17 mouse cellular contexts compared by ENCODE assay signal in genomic region chr3:41092311-41092710, GRCm38 (mm10). TPM values are rescaled to one million over a fixed set of nuclear protein-coding genes. Genes with fewer than 3 reads are reported as not detected.
DNase-seq lines count a peak whose midpoint lies in the region; TF ChIP-seq lines count a peak whose summit lies in the region.
"Had no signal": no experiment of that assay in that cellular context is flagged by ENCODE, and none has a peak within 500 bp of the region (broad histone marks: within the 10 kb centered on the region; RNA-seq: fewer than 3 reads in every experiment).

No protein-coding gene starts in this region.

- no peak for TF ChIP-seq CTCF in liver, adult 2 months (IDR thresholded peaks at IDR 0.05; ENCODE audit: low read depth, low read length)

- no peak for TF ChIP-seq POLR2A in liver, adult 2 months (IDR thresholded peaks at IDR 0.05; ENCODE audit: extremely low read depth, insufficient read depth, low read length)

- peak; percentile 37 for DNase-seq in kidney, adult 11 months
- no peak for DNase-seq in kidney, postnatal 4 days
- peak; percentile 85 for DNase-seq in liver, adult 2 months (ENCODE audit: extremely low read depth, low read depth, low spot score)
- no peak for DNase-seq in liver
- peak; percentile 5 for DNase-seq in kidney, postnatal 14 days
- DNase-seq in left cerebral cortex, postnatal 10 days (ENCODE audit: extremely low spot score in 1 of 2, low spot score in 2 of 2) = no peak
- no peak for DNase-seq in embryo, embryonic 10.5 days (ENCODE audit: low spot score)
- DNase-seq in right cerebral cortex, adult 18-20 months = no peak
- DNase-seq: adrenal gland, postnatal 14 days; cerebellum, adult 11-12 months; cerebellum, adult 9-10 months; cerebellum, postnatal 25 days; gastrocnemius, postnatal 14 days; heart, postnatal 36 days had no signal

- no peak overlapping the region for H3K9ac ChIP-seq in liver, adult 2 months (ENCODE audit: low read depth, low read length)
- H3K9ac ChIP-seq: embryonic facial prominence, embryonic 13.5 days; forebrain, embryonic 12.5 days; heart, embryonic 13.5 days had no signal

- H3K4me3 ChIP-seq in liver, adult 2 months (ENCODE audit: insufficient read depth, low read depth, low read length) = no peak overlapping the region
- H3K4me3 ChIP-seq: embryonic facial prominence, embryonic 13.5 days; forebrain, embryonic 12.5 days; heart, embryonic 13.5 days had no signal

- intact Hi-C loops in left cerebral cortex, postnatal 10 days (cut with DNase I) = no loop called here

- no peaks in the 10 kb centered on the region for H3K27me3 ChIP-seq in liver, adult 2 months (ENCODE audit: control insufficient read depth, insufficient read depth, low read length)
- H3K27me3 ChIP-seq: embryonic facial prominence, embryonic 13.5 days; forebrain, embryonic 12.5 days; heart, embryonic 13.5 days had no signal

- 33% methylated on average over 4 of the region's 4 CpGs for WGBS in liver, adult 2 months

- H3K27ac ChIP-seq in liver, adult 2 months (replicated peaks; ENCODE audit: insufficient read depth, low read depth, low read length) = no peak overlapping the region
- H3K27ac ChIP-seq: embryonic facial prominence, embryonic 13.5 days; forebrain, embryonic 12.5 days; heart, embryonic 13.5 days had no signal

- H3K36me3 ChIP-seq in liver, adult 2 months (ENCODE audit: control insufficient read depth, insufficient read depth, low read length) = no peaks in the 10 kb centered on the region
- H3K36me3 ChIP-seq: embryonic facial prominence, embryonic 13.5 days; forebrain, embryonic 12.5 days; heart, embryonic 13.5 days had no signal

- no peaks in the 10 kb centered on the region for H3K79me2 ChIP-seq in liver, adult 2 months (ENCODE audit: control insufficient read depth, insufficient read depth, low read length)

- peaks cover 7% of the 10 kb centered on the region for H3K4me1 ChIP-seq in liver, adult 2 months (ENCODE audit: control insufficient read depth, insufficient read depth, low read length)
- H3K4me1 ChIP-seq: embryonic facial prominence, embryonic 13.5 days; forebrain, embryonic 12.5 days had no signal

RNA-seq across cellular contexts. Expression of gene Pgrmc2, which starts 9.5 kb away (rescaled TPM):
- 18.3 and 21.2 TPM in 2 replicates for total RNA-seq in liver, adult 2 months (2014; rRNA removed)
- polyA plus RNA-seq in liver, adult 2 months (2012; rRNA removed) = 19.9 and 24.5 TPM in 2 replicates
- 10 to 100 TPM; 46.9 to 49.5 TPM for total RNA-seq in left cerebral cortex, postnatal 10 days (2021)

Comparison
In these comparisons a context has a peak if more than half of its experiments do, and no peak if none do; other contexts are left out.
1. DNase-seq: peak in kidney, adult 11 months (single experiment), liver, adult 2 months (single experiment) and kidney, postnatal 14 days (single experiment); none in kidney, postnatal 4 days (0 of 2), liver (single experiment), left cerebral cortex, postnatal 10 days (0 of 2), embryo, embryonic 10.5 days (single experiment) and right cerebral cortex, adult 18-20 months (single experiment).